Comparison of ENCODE assay signal across 8 mouse cellular contexts in genomic region chr7:28263786-28264185, GRCm38 (mm10). TPM values are rescaled to one million over a fixed set of nuclear protein-coding genes. Genes with fewer than 3 reads are reported as not detected.
A peak's percentile ranks its signal among the peaks of the same experiment; 100 is the strongest.
DNase-seq lines count a peak whose midpoint lies in the region; ATAC-seq and TF ChIP-seq lines count a peak whose summit lies in the region.

No protein-coding gene starts in this region.

- no peak overlapping the region for H3K9ac ChIP-seq in intestine, embryonic 16.5 days (ENCODE audit: low read depth, low read length)

- H3K4me3 ChIP-seq in layer of hippocampus, adult 2 months: no peak overlapping the region
- no peak overlapping the region for H3K4me3 ChIP-seq in intestine, embryonic 16.5 days (ENCODE audit: low read length)

- peak; percentile 53 for TF ChIP-seq CTCF in layer of hippocampus, adult 2 months (conservative IDR thresholded peaks at IDR 0.05)

- no peaks in the 10 kb centered on the region for H3K27me3 ChIP-seq in intestine, embryonic 16.5 days (replicated peaks; ENCODE audit: control insufficient read depth, insufficient read depth, low read length)

- peak; percentile 45; the same call in 1 of the 2 replicates for ATAC-seq in intestine, embryonic 16.5 days
- no peak for ATAC-seq in cerebellum, adult (ENCODE audit: insufficient number of reproducible peaks, low FRiP score, low TSS enrichment)

- H3K9me3 ChIP-seq in intestine, embryonic 16.5 days (ENCODE audit: control insufficient read depth, low read length): no peaks in the 10 kb centered on the region

- peaks cover 2% of the 10 kb centered on the region for H3K4me1 ChIP-seq in intestine, embryonic 16.5 days (ENCODE audit: control insufficient read depth, insufficient read depth, low read length)

- H3K4me2 ChIP-seq in intestine, embryonic 16.5 days (ENCODE audit: low read depth, low read length): no peak overlapping the region

- H3K27ac ChIP-seq in layer of hippocampus, adult 2 months: no peak overlapping the region
- no peak overlapping the region for H3K27ac ChIP-seq in intestine, embryonic 16.5 days (ENCODE audit: low read length)

- peak in 1 of 2 experiments; percentile 33 for DNase-seq in layer of hippocampus, adult 2 months (ENCODE audit: low spot score in 2 of 2)
- no peak for DNase-seq in layer of hippocampus, postnatal 36 days
- peak; percentile 90 for DNase-seq in R1 (ENCODE audit: low read depth, low spot score)
- peak; percentile 87 for DNase-seq in embryo, embryonic 11 days
- DNase-seq in lung, postnatal 14 days: peak; percentile 81
- peak; percentile 91 for DNase-seq in testis, postnatal 10 days (ENCODE audit: low spot score)

- WGBS in intestine, embryonic 16.5 days: 6% methylated on average over 15 of the region's 15 CpGs

- no peaks in the 10 kb centered on the region for H3K36me3 ChIP-seq in intestine, embryonic 16.5 days (ENCODE audit: control insufficient read depth, insufficient read depth, low read length)

RNA-seq across cellular contexts. Expression of gene Eid2, which starts 3.9 kb away (rescaled TPM):
- 10 to 100 TPM; 58.3 to 59.0 TPM for total RNA-seq in layer of hippocampus, adult 2 months (2021)
- 10 to 100 TPM; 52.9 to 60.9 TPM for total RNA-seq in layer of hippocampus, postnatal 36 days (2021)
- polyA plus RNA-seq in intestine, embryonic 16.5 days (2015; fragmentation: Nextera tagmentation; extraction: Ambion mirVana): 0.77 and 0.98 TPM in 2 replicates

RNA-seq across cellular contexts. Expression of gene Eid2b, which starts 13.8 kb away (rescaled TPM):
- 10 to 100 TPM; 34.3 to 37.5 TPM for total RNA-seq in layer of hippocampus, adult 2 months (2021)
- 10 to 100 TPM; 36.5 to 36.8 TPM for total RNA-seq in layer of hippocampus, postnatal 36 days (2021)
- polyA plus RNA-seq in intestine, embryonic 16.5 days (2015; fragmentation: Nextera tagmentation; extraction: Ambion mirVana): 5.7 and 6.2 TPM in 2 replicates

RNA-seq across cellular contexts. Expression of gene Selenov, which starts 27.2 kb away (rescaled TPM):
- under 1 TPM; 0.38 to 0.79 TPM for total RNA-seq in layer of hippocampus, adult 2 months (2021)
- total RNA-seq in layer of hippocampus, postnatal 36 days (2021): 1 to 10 TPM in 1 of 2 experiments, under 1 TPM in 1; 0.27 to 1.8 TPM
- 0.21 TPM in 1 of 2 replicates, not detected in the other for polyA plus RNA-seq in intestine, embryonic 16.5 days (2015; fragmentation: Nextera tagmentation; extraction: Ambion mirVana)

RNA-seq across cellular contexts. Expression of gene Dll3, which starts 38.3 kb away (rescaled TPM):
- total RNA-seq in layer of hippocampus, adult 2 months (2021): 1 to 10 TPM; 1.8 to 1.9 TPM
- 1 to 10 TPM; 2.1 to 2.8 TPM for total RNA-seq in layer of hippocampus, postnatal 36 days (2021)
- 2.3 and 3.3 TPM in 2 replicates for polyA plus RNA-seq in intestine, embryonic 16.5 days (2015; fragmentation: Nextera tagmentation; extraction: Ambion mirVana)

RNA-seq across cellular contexts. Expression of gene Timm50, which starts 48.1 kb away (rescaled TPM):
- total RNA-seq in layer of hippocampus, adult 2 months (2021): 10 to 100 TPM; 37.8 to 38.5 TPM
- total RNA-seq in layer of hippocampus, postnatal 36 days (2021): 10 to 100 TPM; 41.1 to 42.1 TPM
- 161 and 174 TPM in 2 replicates for polyA plus RNA-seq in intestine, embryonic 16.5 days (2015; fragmentation: Nextera tagmentation; extraction: Ambion mirVana)

Comparison
In these comparisons a context has a peak if more than half of its experiments do, and no peak if none do; other contexts are left out.
1. DNase-seq: peak in R1 (single experiment), embryo, embryonic 11 days (single experiment), lung, postnatal 14 days (single experiment) and testis, postnatal 10 days (single experiment); none in layer of hippocampus, postnatal 36 days (0 of 2).